Mouse (Mus musculus): Measurements from ENCODE around the gene Tmem115.

The Tmem115 gene

DNA sequence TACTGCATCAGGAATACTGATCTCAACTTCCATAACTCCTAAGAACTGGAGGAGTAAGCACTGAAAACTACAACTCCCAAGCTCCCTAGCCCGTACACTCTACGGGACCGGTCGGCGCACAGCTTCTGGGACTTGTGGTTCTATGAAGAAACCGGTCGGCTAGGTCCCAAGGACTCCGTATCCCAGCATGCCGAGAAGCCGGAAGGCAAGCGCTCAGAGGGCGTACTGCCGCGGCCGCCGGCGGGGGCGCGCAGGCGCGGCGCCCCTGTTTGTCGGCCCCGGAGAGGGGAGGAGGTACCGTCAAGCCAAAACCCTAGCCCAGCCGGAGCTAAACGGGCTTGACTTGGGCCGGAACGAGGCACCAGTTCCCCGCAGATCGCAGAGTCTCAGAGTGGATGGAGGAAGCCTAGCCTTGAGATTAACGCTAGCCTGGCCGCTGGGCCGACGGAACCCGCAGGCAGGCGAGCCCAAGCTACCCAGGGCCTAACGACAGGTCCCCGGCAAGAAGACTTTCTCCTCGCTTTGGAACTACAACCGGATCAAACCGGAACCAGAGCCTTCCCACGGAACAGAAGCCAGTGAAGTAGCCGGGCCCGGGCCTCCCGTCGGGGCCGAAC is at the start of gene Tmem115:
Gene Tmem115, plus strand, starts transcription at position 155 of the 617 bp plus-strand sequence.
- peak; percentile 98 for DNase-seq (ENCODE audit: low read depth, low spot score)

DNA sequence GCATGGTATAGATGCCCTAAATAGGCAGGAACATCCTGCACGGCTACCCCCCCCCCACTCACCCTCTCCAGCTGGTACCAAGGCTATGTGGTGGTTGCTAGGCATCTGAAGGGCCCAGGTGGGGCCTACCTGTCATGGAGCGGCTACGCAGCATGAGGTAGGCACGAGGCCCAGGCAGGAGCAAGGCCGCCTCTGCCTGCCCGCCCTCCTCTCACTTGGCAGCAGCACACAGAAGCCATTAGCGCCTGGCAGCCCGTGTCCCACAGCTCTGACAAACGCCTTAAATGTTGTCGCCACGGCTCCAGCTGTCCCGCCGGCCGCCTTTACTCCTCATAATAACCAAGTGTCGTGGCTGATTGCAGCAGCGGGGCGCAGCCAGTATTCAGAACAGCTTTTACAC is 49.4 kb upstream of the Tmem115 start:
- no peak for DNase-seq (ENCODE audit: low read depth, low spot score)

DNA sequence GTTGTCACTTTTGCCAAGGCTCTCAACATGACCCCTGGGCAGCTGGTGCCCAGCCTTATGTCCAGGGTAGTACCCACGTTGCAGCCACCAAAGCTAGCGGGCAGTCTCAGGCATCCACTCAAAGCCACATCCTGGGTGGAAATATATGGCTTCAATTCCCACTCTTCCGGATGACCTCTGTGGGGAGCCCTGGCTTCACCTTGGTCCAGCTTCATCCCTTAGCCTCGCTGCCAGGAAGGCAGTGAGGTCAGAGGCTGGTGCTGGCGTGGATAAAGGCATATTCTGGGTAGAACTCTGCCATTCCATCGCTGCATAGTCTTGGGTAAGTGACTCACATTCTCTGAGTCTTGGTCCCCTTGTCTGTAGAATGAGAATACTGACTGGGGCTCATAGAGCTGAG is 49.0 kb upstream of the Tmem115 start:
- DNase-seq (ENCODE audit: low read depth, low spot score), result no peak

DNA sequence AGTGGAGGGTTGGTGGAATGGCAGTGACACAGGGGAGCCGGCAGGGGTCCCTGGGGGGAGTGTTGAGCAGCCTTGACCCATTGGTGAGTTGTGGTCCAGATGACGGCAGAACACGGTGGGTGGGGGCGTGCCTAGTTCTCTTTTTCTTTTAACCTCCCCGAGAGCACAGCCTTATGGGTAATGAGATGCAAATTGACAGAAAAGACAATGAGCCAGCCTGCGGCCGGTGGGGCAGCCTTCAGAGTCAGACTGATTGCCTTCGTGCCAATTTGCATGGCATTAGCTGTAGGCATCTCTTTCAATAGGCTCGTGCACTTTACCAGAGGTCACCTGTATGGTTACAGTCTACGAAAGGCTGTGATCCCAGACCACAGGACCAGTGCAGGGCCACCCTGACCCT is 47.7 kb upstream of the Tmem115 start:
- no peak for DNase-seq (ENCODE audit: low read depth, low spot score)

DNA sequence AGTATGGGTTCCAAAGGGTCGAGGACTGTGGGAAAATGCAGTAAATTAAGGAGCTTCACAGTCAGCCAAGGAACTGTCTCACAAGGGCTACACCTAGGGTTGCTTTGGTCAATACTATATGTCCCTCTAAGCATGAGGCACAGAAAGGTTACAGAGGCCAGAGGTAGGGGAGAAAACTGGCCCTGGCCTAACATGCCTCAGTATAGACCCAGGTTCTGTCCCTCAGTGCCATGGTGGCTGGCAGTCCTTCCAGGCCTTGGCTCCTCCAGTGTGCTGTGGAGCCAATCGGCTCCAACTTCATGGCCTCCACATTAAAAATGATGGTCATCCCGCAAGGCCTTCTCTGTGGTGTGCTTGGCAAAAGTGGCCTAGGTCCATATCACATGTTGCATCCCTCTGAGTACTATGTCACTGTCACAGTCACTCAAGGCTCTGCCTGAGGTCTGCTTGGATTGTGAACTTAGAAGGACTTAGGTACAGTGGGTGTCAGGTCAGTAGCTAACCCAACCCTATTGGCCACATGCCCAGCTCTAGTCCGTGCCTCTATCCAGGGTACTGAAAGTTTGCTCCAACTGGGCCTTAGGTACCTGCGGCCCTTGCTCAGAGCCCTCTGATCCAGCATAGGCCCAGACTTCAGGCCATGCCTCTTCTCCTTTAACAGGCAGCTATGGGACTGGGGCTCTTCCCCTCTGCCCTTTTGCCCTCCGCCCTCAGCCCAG is 47.1 kb upstream of the Tmem115 start:
- peak; percentile 46 for DNase-seq (ENCODE audit: low read depth, low spot score)

DNA sequence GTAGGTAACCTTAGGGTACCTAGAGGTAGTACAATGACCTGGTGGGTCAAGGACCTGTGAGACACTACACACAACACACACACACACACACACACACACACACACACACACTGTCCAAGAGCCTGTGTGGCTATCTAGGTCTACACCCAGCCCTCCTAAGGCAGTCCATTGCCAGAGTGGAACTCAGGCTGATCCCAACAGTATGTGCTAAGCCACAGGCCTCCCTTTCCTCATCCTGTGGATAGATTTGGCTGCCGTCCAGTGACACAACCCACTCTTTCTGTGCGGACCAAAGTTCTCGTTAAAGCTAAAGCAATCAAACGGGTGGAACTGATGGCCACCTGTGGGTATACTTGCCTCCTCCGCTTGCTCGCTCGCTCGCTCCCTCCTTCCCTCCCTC is 43.6 kb upstream of the Tmem115 start:
- DNase-seq (ENCODE audit: low read depth, low spot score), result no peak

DNA sequence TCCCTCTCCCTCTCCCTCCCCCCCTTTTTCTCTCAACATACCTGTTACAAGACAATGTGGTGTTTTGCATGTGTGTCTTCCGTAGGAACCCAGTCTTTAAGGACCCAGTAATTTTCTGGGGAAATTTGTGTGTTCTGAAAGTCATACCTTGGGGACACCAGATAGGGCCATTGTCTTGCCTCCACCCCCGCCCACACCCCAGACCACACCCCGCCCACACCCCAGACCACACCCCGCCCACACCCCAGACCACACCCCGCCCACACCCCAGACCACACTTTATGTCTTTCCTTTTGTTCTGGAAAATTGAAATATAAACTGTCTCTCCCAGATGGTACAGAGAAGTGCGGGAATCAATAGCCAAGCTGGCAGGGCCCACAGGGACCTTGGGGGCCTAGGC is 43.1 kb upstream of the Tmem115 start:
- no peak for DNase-seq (ENCODE audit: low read depth, low spot score)

DNA sequence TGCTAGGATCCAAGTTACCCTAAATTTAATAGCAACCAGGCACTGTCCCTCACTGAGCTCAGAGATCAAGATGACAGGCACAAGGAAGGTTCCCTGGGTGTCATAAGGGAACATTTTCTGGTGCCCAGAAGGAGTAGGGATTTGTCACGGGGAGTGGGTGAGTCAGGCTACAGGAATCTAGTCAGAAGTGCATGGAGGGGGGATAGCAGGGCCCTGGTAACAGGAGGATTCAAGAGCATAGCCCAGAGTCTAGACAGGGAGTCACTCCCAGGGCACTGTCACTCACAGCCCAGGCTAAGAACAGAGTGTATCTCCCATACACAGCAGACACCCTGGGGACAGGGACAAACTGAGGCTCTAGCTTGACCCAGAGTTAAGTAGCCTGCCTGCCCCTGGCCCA is 40.2 kb upstream of the Tmem115 start:
- DNase-seq (ENCODE audit: low read depth, low spot score), result peak; percentile 72

DNA sequence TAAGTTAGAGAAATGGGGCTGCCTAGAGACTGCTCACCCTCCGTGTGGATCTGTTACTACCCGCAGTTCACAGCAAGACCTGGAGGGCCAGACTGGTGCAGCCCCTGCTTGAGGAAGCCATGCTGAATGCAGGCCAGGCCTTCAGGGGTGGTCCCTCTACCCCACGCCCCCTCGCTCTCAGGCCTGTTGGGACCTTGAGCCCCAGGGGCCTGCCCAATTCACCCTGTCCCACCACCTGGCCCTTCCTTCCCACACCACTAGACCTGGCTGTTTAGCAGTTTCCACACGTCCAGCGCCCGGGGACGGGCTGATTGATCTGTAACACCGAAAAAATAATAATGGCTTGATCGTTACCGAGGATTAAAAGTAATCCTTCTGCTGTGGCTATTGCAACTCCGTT is 39.5 kb upstream of the Tmem115 start:
- DNase-seq (ENCODE audit: low read depth, low spot score), result no peak

DNA sequence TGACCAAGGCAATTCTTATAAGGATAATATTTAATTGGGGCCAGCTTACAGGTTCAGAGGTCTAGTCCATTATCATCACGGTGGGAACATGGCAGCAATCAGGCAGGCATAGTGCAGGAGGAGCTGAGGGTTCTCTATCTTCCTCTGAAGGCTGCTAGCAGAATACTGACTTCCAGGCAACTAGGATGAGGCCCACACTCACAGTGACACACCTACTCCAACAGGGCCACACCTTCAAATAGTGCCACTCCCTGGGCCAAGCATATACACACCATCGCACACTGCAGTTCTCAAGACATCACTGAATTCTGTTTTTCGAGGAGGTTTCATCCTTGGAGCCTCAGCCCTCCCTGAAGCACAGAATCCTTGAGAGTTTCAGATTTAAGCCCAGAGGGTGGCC is 37.4 kb upstream of the Tmem115 start:
- no peak for DNase-seq (ENCODE audit: low read depth, low spot score)

DNA sequence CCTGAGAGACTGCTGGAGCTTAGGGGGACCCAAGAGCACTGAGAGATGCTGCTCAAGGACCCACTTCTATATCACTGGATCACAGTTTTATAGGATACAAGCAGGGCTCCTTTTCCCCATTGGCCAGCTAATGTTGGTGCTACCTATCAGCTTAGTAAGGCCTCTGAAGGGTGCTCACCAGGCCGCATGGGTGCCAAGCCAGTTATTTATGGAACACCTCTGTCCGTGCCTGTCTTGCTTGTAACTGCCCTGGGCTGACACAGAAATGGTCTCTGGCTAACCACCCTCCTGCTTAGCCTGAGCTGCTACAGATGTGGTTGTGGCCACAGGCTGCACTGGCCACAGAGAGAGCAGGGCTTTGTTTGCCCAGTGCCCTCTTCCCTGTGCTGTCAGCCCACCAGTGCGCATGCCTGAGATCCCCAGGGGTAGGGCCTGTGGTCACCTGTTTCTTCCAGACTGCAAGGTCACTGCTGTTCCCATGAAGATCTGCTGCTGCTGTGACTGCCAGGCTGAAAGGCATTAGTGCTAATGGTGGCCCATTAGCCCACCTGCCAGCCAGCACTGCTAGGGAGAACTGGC is 32.9 kb upstream of the Tmem115 start:
- DNase-seq (ENCODE audit: low read depth, low spot score), result no peak

DNA sequence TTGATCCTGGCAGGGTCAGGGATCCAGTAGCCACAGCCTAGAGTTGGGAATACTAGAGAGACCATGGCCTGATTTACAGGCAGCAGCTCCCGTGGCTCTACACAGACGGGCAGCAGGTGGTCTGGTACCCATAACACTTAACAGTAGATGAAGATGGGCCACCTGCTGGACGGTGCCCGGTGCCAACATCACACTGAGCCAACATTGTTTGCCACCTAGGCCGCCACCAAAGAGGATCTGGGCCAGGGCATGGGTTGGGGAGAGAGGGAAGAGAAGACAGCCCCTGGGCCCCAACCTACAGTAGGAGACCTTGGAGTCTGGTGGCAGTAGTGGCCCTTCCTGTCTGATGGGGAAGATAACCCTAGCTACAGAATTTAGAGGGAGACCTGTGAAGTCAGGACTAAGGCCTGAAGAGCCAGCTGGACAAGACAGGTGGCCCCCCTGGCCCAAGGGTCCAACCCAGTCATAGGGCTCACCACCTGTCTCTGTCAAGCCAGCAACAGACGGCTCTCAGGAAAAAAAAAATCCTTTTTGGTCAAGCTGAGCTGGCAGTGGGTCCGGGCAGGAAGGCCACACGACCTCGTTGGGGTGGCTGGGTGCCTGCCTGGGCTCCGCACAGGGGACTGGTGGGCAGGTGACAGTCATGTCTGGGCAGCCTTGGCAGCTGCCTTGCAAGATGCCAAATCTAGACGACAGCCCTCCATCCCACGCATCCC is 31.5 kb upstream of the Tmem115 start:
- DNase-seq (ENCODE audit: low read depth, low spot score), result no peak

DNA sequence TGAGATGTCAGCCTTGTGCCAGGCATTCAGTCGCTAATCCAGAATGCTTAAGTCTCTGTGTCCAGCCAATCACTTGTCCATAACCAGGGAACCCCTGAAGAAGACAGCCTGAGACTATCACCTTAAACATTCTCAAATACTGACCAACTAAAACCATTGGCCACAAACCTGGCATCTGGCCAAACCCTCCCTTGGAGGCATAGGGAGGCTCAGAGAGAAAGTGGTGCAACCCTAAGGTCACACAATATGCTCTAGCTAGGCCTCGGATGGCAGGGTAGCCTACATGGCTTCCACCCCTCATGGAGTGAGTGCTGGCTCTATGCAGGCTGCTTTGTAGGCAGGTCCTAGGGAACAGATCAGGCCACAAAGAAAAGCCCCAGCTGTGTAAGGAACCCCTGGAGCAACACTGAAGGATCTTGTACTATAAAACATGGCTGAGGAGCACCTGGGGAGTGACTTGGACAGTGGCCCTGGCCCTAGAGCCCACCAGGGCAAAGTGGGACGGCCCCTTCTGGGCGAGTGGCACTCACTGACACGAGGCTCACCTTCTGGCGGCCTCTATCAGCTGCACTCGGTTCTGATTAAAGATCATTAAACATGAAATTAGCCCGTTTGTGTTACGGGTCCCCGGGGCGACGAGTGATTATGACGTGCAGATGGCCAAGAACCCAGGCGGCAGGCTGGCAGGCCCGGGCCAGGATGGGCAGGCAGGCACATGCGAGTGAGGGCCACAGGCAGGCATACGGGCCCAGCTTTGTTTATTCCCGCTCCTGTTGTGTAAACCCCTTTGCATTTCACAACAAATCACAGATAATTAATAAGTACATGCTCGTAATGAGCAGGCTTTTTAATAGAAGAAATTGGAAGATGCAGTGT is 28.8 kb upstream of the Tmem115 start:
- peak; percentile 17 for DNase-seq (ENCODE audit: low read depth, low spot score)

DNA sequence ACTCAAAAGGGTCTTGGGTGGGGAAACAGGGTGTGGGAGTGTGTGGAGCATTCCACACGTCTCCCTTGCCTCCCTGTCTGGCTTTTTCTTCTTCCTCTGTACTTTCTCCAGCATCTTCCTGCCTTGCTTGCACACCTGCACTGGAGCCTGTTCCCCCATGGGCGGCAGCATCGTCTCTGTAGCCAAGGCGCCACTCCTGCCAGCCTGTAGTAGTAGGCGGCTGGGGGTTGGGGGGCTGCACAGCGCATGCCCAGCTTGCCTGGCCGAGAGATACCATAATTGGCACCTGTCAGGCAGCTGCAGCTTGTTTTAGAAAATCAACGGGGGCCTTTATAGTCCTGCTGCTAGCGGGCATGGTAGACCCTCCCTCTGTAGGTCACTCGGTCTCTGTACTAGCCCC is 25.5 kb upstream of the Tmem115 start:
- no peak for DNase-seq (ENCODE audit: low read depth, low spot score)

DNA sequence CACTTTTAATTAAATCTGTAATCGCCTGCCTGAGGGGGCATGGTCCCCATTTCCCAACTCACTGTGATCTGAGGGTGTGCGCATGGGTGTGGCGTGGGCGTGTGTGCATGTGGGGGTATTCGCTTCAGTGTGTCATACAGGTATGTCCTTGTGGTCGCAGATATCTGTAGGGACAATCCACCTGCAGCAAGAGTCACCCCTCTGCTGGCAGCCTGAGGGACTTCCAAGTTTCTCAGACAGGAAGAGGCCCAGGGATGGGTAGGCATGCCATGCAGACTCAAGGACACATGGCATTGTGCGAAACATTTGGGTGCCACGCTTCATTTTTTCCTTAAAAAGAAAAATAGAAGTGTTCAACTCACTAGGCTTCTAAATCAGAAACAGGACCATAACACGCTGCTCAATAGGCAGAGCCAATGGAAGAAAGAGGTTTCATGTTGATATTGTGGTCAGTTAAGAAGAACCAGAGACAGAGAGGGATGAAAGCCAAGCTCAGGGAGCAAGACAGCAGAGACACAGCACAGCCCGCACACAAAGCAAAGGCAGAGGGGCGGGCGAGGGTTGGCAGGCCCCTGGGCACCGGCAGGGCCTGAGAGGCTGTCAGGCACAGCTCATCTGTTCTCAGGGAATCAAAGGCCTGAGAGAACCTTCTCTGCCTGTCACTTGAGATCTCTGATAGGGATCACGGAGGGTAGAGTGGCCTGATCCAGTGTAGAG is 23.2 kb upstream of the Tmem115 start:
- no peak for DNase-seq (ENCODE audit: low read depth, low spot score)

DNA sequence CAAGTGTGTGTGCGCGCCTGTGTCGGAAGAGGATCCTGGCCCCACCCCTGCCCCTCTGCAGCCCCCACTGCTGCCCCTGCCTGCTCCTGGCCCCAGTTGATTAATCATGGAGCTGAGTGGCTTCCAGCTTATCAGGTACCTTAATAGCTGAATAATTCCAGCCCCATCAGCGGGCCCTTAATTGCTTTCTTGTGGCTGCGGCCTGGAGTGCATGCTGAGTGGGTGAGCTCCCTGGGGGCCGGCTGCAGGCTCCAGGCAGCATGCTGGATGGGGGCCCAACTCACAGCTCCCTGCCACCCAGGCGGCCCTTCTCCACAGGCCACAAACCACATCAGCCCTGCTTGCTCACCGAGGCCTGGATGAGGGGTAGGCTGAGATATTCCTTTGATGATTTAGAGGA is 22.3 kb upstream of the Tmem115 start:
- DNase-seq (ENCODE audit: low read depth, low spot score), result no peak

DNA sequence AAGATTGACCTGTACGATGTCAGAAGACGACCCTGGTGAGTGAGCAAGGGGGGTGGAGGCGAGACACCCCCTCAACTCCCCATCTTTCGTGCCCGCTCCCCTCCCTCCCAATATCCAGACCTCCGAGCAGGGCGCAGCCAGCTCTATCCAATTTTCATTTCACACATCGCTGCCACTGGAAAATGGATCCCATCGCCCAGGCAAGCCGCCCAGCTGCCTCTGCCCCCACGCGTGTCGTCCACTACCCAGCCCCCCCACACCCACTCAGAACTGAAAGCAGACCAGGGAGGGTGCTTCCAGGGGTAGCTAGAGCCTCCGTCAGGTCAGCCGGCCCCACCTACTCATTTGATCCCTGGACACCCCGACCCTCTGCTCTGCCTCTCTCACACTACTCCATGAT is 21.4 kb upstream of the Tmem115 start:
- no peak for DNase-seq (ENCODE audit: low read depth, low spot score)

DNA sequence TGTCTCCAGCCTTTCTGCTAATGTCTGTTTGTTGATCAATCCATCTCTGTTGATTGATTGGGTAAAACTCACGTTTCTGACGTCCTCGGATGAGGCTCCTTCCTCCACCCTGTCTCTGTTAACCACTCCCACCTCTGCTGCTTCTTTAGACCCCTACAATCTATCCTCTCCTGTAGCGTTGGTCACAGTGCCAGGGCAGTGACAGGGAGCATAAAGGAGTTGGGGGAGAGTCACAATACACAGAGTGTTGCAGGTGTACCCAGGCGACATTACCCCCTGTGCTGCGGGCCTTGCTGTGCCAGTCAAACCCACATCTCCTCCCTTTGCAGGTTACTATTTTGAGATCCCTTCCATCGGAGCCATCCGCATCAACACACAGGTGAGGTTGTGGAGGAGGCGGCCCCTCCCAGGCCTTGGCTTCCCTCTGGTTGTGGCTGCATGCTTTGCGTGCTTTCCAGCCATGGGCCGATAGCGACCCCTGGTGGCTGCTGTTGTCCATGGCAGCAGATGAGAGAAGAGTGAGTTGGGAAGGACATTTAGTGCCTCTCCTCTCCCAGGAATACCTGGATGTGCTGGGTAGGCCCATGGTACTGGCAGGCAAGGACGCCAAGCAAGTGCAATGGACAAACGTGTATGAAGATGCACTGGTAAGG is 19.3 kb upstream of the Tmem115 start:
- peak; percentile 74 for DNase-seq (ENCODE audit: low read depth, low spot score)

DNA sequence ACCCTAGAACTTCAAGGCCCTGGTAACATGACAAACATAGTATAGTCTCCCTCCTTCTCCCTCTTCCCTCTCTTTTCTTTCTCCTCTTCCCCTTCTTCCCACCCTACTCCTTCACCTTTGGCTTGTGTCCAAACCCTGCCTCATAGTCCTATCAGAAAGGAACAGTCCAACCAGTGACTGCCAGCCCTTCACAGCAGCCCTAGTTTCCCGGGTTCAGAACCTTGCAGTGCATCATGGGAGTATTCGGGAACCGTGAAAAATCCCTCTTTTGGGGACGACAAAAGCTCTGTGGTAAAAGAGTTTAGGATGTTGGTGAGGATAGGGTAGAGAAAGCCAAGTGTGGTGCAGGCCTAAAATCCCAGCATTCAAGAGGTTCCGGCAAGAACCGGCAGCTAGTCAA is 13.4 kb upstream of the Tmem115 start:
- DNase-seq (ENCODE audit: low read depth, low spot score), result no peak

DNA sequence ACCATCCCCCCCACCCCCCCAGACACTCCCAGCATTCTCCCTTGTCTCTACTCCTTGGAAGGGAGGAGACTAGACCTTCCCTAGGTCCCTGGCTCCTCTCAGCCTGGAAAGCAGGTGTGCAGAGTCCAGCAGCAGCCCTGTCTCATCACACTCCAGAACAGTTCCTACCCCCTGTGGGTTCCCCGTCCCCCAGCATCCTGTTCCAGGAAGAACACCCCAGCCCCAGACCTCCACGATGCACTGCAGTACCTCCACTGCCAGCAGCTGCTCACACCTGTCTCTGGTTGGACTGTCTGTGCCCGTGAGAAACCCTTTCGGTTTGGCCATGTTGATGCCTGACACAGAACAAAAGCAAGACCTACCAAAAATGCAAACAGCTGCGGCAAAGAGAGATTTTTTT is 12.6 kb upstream of the Tmem115 start:
- no peak for DNase-seq (ENCODE audit: low read depth, low spot score)

Data from 3T3-L1 (cell line).